Mouse (Mus musculus) liver, adult 2 months (tissue): Measurements from ENCODE around the gene Rfesd.

Source experiments
- CTCF ChIP-seq: fragments of 200-500 bp; IDR thresholded peaks from 2 replicates; pipeline ENCODE4 v1.5.1; 2011; ENCODE audit warnings: low read depth, low read length, control low read depth
- POLR2A ChIP-seq: fragments of 200-500 bp; IDR thresholded peaks from 2 replicates; pipeline ENCODE4 v1.6.1; 2011; ENCODE audit warnings: low read length, control low read depth; ENCODE audit not compliant: insufficient read depth; ENCODE audit errors: extremely low read depth

DNA sequence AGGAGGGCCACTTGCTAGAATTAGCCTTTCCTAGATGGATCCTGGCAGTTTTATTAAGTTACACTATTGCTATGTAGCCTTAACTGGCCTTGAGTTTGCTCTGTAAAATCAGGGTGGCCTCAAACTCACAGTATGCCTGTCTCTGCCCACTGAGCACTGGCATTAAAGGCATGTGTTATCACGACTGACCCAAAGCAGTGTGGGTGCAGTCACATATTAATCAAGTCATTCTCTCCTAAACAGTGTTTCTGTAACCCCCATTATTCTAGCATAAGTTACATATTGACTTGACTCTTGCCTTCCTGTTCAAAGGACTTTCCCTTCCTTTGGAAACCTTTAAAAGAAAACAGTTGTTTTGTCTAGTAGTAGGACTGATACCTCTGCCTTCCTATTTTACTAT is 23.9 kb upstream of the Rfesd start:
- TF ChIP-seq POLR2A (no peak), CTCF (no peak)
